Mouse (Mus musculus) heart, postnatal 0 days (tissue): ENCODE measurements around the gene Pon1. TPM values are rescaled to one million over a fixed set of nuclear protein-coding genes. Genes with fewer than 3 reads are reported as not detected.
A peak's percentile ranks its signal among the peaks of the same experiment; 100 is the strongest.

ENCODE experiments used
- ATAC-seq: fragments of 200-750 bp; cut with Nextera tagmentation; 2 replicates; pipeline ENCODE4 v1.8.0; 2017; ENCODE audit warnings: low read depth, moderate number of reproducible peaks, moderate library complexity; ENCODE audit not compliant: insufficient read depth
- DNase-seq: peaks from one replicate; pipeline ENCODE4 v3.0.0-alpha.2; 2016; ENCODE audit warnings: low spot score
- H3K27ac ChIP-seq: fragments of 300-500 bp; sonication (generic); 2 replicates; pipeline ENCODE4 v1.5.1; 2014; ENCODE audit warnings: low read depth, mild to moderate bottlenecking
- H3K27me3 ChIP-seq: fragments of 300-500 bp; sonication (generic); 2 replicates; pipeline ENCODE4 v1.6.1; 2014; ENCODE audit warnings: low read length, mixed read lengths; ENCODE audit not compliant: control insufficient read depth, insufficient read depth
- H3K36me3 ChIP-seq: fragments of 300-500 bp; sonication (generic); replicated peaks from 2 replicates; pipeline ENCODE4 v1.6.1; 2014; ENCODE audit warnings: low read length, mixed read lengths; ENCODE audit not compliant: control insufficient read depth, insufficient read depth
- H3K4me1 ChIP-seq: fragments of 300-500 bp; sonication (generic); 2 replicates; pipeline ENCODE4 v1.6.1; 2014; ENCODE audit warnings: antibody characterized with exemption; ENCODE audit not compliant: control insufficient read depth, insufficient read depth
- H3K4me2 ChIP-seq: fragments of 300-500 bp; sonication (generic); 2 replicates; pipeline ENCODE4 v1.6.1; 2014; ENCODE audit warnings: low read depth, mild to moderate bottlenecking, low read length, moderate library complexity
- H3K4me3 ChIP-seq: fragments of 300-500 bp; sonication (generic); 2 replicates; pipeline ENCODE4 v1.5.1; 2014; ENCODE audit warnings: low read depth, low read length
- H3K9ac ChIP-seq: fragments of 300-500 bp; sonication (generic); replicated peaks from 2 replicates; pipeline ENCODE4 v1.6.1; 2014; ENCODE audit warnings: low read depth, low read length, mixed read lengths
- H3K9me3 ChIP-seq: fragments of 300-500 bp; sonication (generic); replicated peaks from 2 replicates; pipeline ENCODE4 v1.6.1; 2016; ENCODE audit warnings: low read length; ENCODE audit not compliant: control insufficient read depth
- CTCF ChIP-seq: IDR thresholded peaks from 2 replicates; pipeline ENCODE4 v1.5.1; 2016; ENCODE audit warnings: antibody characterized with exemption, control low read depth, low read depth
- EP300 ChIP-seq: IDR thresholded peaks from 2 replicates; pipeline ENCODE4 v1.6.1; 2016; ENCODE audit warnings: antibody characterized with exemption, low read depth
- WGBS: fragments of 180-500 bp; shearing (Covaris S2); extraction: QIAGEN DNeasy Blood & Tissue Kit; methylation state at CpG from one replicate; pipeline ENCODE4 v1.1.7; 2014; 5-methylcytosine and 5-hydroxymethylcytosine counted together
- polyA plus RNA-seq: library from polyadenylated mRNA; unstranded; fragments of >200 nt; fragmentation: Nextera tagmentation; extraction: Ambion mirVana; gene quantifications from 2 replicates; pipeline ENCODE4 v1.2.1, GENCODE M21; 2015
- total RNA-seq: library from RNA; depleted of rRNA; stranded (reverse); fragments of >200 nt; gene quantifications from 2 replicates; pipeline ENCODE4 v1.2.3, GENCODE M21; 2014; ENCODE audit warnings: low replicate concordance

The Pon1 gene
- total and polyA plus RNA-seq, 2 experiments from 2014 or later: not detected

GRCm38 (mm10) chr6:5149941-5150340 lies 43.8 kb downstream of the Pon1 start:
- H3K4me2 ChIP-seq: no peak overlapping the region
- H3K36me3 ChIP-seq: no peaks in the 10 kb centered on the region
- H3K4me3 ChIP-seq: no peak overlapping the region
- H3K9me3 ChIP-seq: no peaks in the 10 kb centered on the region
- no peaks in the 10 kb centered on the region for H3K27me3 ChIP-seq
- H3K27ac ChIP-seq: no peak overlapping the region
- H3K9ac ChIP-seq: no peak overlapping the region
- no peak for DNase-seq
- no peak for TF ChIP-seq EP300
- 0 out of 2 replicates have a peak, but pooled peaks have one; percentile 32 for ATAC-seq
- H3K4me1 ChIP-seq: peaks cover 23% of the 10 kb centered on the region
- 50% methylated on average over 2 of the region's 2 CpGs for whole genome bisulfite sequencing

DNA sequence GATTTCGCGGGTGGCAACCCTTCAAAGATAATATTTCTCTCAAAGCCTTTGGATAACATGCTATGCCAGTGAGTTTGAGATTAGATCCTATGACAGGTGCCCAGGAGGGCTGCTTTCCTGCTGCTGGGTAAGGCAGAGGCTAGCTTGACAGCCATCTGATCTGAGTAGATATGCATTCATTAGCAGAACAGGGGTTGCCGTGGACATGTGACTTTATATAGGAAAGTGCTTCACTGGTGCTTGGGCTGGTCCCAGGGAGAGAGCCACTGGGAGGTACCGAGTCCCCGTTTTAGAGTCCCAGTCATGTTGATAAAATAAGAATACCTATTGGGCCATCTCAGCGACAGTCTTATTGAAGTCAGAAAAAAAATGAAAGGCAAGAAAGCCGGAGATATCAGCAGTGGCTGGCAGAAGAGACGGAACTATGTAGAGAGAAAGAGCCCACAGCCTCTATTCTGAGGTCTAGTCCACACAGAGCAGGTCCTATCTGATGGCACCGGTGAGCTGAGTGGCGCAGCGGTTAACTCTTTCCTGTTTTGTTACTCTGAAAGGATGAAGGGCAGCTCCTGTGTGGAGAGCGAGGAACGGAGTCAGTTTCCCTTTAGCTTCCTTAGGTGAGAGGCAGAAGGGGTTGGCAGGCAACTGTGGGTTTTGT lies 46.1 kb downstream of the Pon1 start:
- DNase-seq: no peak
- TF ChIP-seq CTCF (no peak), EP300 (no peak)
- no peaks in the 10 kb centered on the region for H3K36me3 ChIP-seq

DNA sequence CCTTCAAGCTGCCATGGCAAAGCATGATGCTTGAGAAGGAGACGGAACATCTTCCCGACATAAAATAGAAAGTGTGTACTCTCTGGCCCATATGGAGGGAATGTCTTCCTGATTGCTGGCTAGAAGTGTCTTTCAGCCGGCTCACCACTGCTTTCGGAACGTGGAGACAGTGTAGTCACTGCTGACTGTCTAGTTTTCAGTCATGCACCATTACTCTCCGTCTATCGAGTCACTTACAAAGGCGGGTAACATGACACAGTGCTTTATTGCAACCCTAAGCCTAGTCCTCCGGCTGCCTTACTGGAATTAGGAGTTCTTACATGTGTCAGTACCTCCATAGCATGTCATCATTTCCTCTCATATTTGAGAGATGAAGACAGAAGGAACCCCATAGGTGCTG lies 54.1 kb downstream of the Pon1 start:
- Histone ChIP-seq H3K9me3 (no peaks in the 10 kb centered on the region), H3K27me3 (no peaks in the 10 kb centered on the region), H3K4me3 (no peak overlapping the region), H3K27ac (no peak overlapping the region), H3K9ac (no peak overlapping the region), H3K36me3 (no peaks in the 10 kb centered on the region; the same call in 1 of the 2 replicates), H3K4me1 (no peaks in the 10 kb centered on the region), H3K4me2 (no peak overlapping the region)
- no peak for TF ChIP-seq CTCF
- TF ChIP-seq EP300: no peak
- ATAC-seq (no peak), DNase-seq (no peak)
- 93% methylated on average over 9 of the region's 9 CpGs for WGBS

More for the DNA sequence above, 46.1 kb downstream of the Pon1 start:
- Histone ChIP-seq H3K27ac (no peak overlapping the region), H3K27me3 (no peaks in the 10 kb centered on the region), H3K9me3 (no peaks in the 10 kb centered on the region), H3K4me3 (no peak overlapping the region), H3K4me2 (no peak overlapping the region), H3K4me1 (peaks cover 22% of the 10 kb centered on the region), H3K9ac (no peak overlapping the region)
- 53% methylated on average over 13 of the region's 13 CpGs for WGBS
- ATAC-seq: no peak

GRCm38 (mm10) chr6:5138875-5139631 lies 54.7 kb downstream of the Pon1 start:
- Histone ChIP-seq H3K27ac (no peak overlapping the region), H3K4me1 (no peaks in the 10 kb centered on the region), H3K36me3 (no peaks in the 10 kb centered on the region; the same call in 1 of the 2 replicates), H3K9me3 (no peaks in the 10 kb centered on the region), H3K27me3 (no peaks in the 10 kb centered on the region), H3K4me3 (no peak overlapping the region), H3K9ac (no peak overlapping the region), H3K4me2 (no peak overlapping the region)
- no peak for ATAC-seq
- no peak for TF ChIP-seq CTCF
- no peak for TF ChIP-seq EP300
- no peak for DNase-seq
- WGBS: 90% methylated on average over 12 of the region's 12 CpGs

- WGBS: 75% methylated on average over 6 of the region's 6 CpGs
- no peak for ATAC-seq
- Histone ChIP-seq H3K4me3 (no peak overlapping the region), H3K36me3 (no peaks in the 10 kb centered on the region; the same call in 1 of the 2 replicates), H3K9ac (no peak overlapping the region), H3K27me3 (no peaks in the 10 kb centered on the region), H3K9me3 (no peaks in the 10 kb centered on the region), H3K4me2 (no peak overlapping the region), H3K27ac (no peak overlapping the region), H3K4me1 (no peaks in the 10 kb centered on the region)
- TF ChIP-seq EP300: no peak
- TF ChIP-seq CTCF: no peak
- no peak for DNase-seq
Measured at GRCm38 (mm10) chr6:5136046-5136445, 57.7 kb downstream of the Pon1 start.
